Mouse (Mus musculus): ENCODE data around the gene Ccnt1. TPM values are rescaled to one million over a fixed set of nuclear protein-coding genes. Genes with fewer than 3 reads are reported as not detected.

Gene Ccnt1
- polyA plus RNA-seq, 1 experiment from 2014 or later = 65.8 TPM

DNA sequence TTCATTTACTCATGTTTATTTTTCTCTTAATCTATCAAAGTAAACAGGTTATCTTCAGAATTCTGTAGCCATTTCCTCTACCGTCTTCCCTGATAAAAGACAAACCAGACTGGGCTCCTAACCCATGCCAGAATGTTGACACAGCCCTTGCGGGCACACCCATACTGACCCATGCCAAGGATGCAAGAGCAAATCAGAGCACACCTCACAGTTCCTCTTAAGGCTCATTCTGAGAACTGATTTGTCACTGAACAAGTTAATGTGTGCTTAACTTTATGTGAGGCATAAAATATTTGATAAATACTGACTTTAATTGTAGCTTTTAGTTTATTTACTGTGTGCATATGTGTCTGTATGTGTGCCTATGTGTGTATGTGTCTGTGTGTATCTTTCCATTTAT is 79.4 kb downstream of the Ccnt1 start:
- no peaks in the 10 kb centered on the region for H3K27me3 ChIP-seq (replicated peaks)
- H3K4me1 ChIP-seq = no peaks in the 10 kb centered on the region
- no peak overlapping the region for H3K4me2 ChIP-seq (replicated peaks)
- no peaks in the 10 kb centered on the region for H3K9me3 ChIP-seq
- 86% methylated on average over 2 of the region's 2 CpGs for WGBS
- H3K4me3 ChIP-seq = no peak overlapping the region
- H3K36me3 ChIP-seq = no peaks in the 10 kb centered on the region
- H3K9ac ChIP-seq = no peak overlapping the region
- ATAC-seq (ENCODE audit: low FRiP score, low read depth) = no peak
- H3K27ac ChIP-seq = no peak overlapping the region

Small RNA genes lying within 50 kb of the gene (microRNA-seq; reads per million reads assigned to microRNA genes)
- gene Mir1291 = 1.7 reads per million

Other genes with a start within 250 kb of the Ccnt1 start
- not detected in 2 replicates for gene Olfr284, start 229.9 kb downstream of the Ccnt1 start, polyA plus RNA-seq (2016; fragmentation: Nextera tagmentation; extraction: Ambion mirVana)
- gene Olfr283, start 190.0 kb downstream of the Ccnt1 start, polyA plus RNA-seq (2016; fragmentation: Nextera tagmentation; extraction: Ambion mirVana) = not detected in 2 replicates
- not detected in 2 replicates for gene Olfr282, start 139.7 kb downstream of the Ccnt1 start, polyA plus RNA-seq (2016; fragmentation: Nextera tagmentation; extraction: Ambion mirVana)
- gene Olfr281, start 118.3 kb downstream of the Ccnt1 start, polyA plus RNA-seq (2016; fragmentation: Nextera tagmentation; extraction: Ambion mirVana) = not detected in 2 replicates
- gene OR5BS1P, start 101.0 kb downstream of the Ccnt1 start, polyA plus RNA-seq (2016; fragmentation: Nextera tagmentation; extraction: Ambion mirVana) = not detected in 2 replicates
- gene Lalba, start 88.2 kb downstream of the Ccnt1 start, polyA plus RNA-seq (2016; fragmentation: Nextera tagmentation; extraction: Ambion mirVana) = not detected in 2 replicates
- gene Olfr279, start 78.5 kb downstream of the Ccnt1 start, polyA plus RNA-seq (2016; fragmentation: Nextera tagmentation; extraction: Ambion mirVana) = not detected in 2 replicates
- gene Kansl2, start 36.7 kb downstream of the Ccnt1 start, polyA plus RNA-seq (2016; fragmentation: Nextera tagmentation; extraction: Ambion mirVana) = 169 and 183 TPM in 2 replicates
- not detected in 2 replicates for gene 4930415O20Rik, start 81 bp upstream of the Ccnt1 start, polyA plus RNA-seq (2016; fragmentation: Nextera tagmentation; extraction: Ambion mirVana)
- gene Adcy6, start 39.2 kb upstream of the Ccnt1 start, polyA plus RNA-seq (2016; fragmentation: Nextera tagmentation; extraction: Ambion mirVana) = 14.5 and 16.3 TPM in 2 replicates
- gene Cacnb3, start 59.9 kb upstream of the Ccnt1 start, polyA plus RNA-seq (2016; fragmentation: Nextera tagmentation; extraction: Ambion mirVana) = 108 and 127 TPM in 2 replicates
- gene Ddx23, start 92.0 kb upstream of the Ccnt1 start, polyA plus RNA-seq (2016; fragmentation: Nextera tagmentation; extraction: Ambion mirVana) = 16.4 and 23.2 TPM in 2 replicates
- gene Rnd1, start 106.5 kb upstream of the Ccnt1 start, polyA plus RNA-seq (2016; fragmentation: Nextera tagmentation; extraction: Ambion mirVana) = 7.8 and 9.7 TPM in 2 replicates
- gene Ccdc65, start 137.3 kb upstream of the Ccnt1 start, polyA plus RNA-seq (2016; fragmentation: Nextera tagmentation; extraction: Ambion mirVana) = 2.1 and 2.3 TPM in 2 replicates
- 7.7 and 8.9 TPM in 2 replicates for gene Fkbp11, start 157.3 kb upstream of the Ccnt1 start, polyA plus RNA-seq (2016; fragmentation: Nextera tagmentation; extraction: Ambion mirVana)
- 69.7 and 77.4 TPM in 2 replicates for gene Arf3, start 192.3 kb upstream of the Ccnt1 start, polyA plus RNA-seq (2016; fragmentation: Nextera tagmentation; extraction: Ambion mirVana)
- gene Wnt10b, start 207.2 kb upstream of the Ccnt1 start, polyA plus RNA-seq (2016; fragmentation: Nextera tagmentation; extraction: Ambion mirVana) = 0.26 and 0.53 TPM in 2 replicates
- gene Wnt1, start 218.9 kb upstream of the Ccnt1 start, polyA plus RNA-seq (2016; fragmentation: Nextera tagmentation; extraction: Ambion mirVana) = 7.5 and 12.3 TPM in 2 replicates
- 0.47 and 0.82 TPM in 2 replicates for gene Ddn, start 238.6 kb upstream of the Ccnt1 start, polyA plus RNA-seq (2016; fragmentation: Nextera tagmentation; extraction: Ambion mirVana)